Mouse (Mus musculus) bone marrow macrophage, adult 2 months (primary cell): ENCODE data around the gene Peli1. TPM values are rescaled to one million over a fixed set of nuclear protein-coding genes. Genes with fewer than 3 reads are reported as not detected.

ENCODE experiments used
- H3K27ac ChIP-seq: 2 replicates; pipeline ENCODE4 v1.5.1; 2012; ENCODE audit warnings: low read depth, low read length; ENCODE audit not compliant: insufficient read depth
- H3K4me1 ChIP-seq: 2 replicates; pipeline ENCODE4 v1.6.1; 2012; ENCODE audit warnings: low read length; ENCODE audit not compliant: control insufficient read depth, insufficient read depth
- H3K4me3 ChIP-seq: 2 replicates; pipeline ENCODE4 v1.5.1; 2012; ENCODE audit warnings: mild to moderate bottlenecking, low read length, moderate library complexity; ENCODE audit not compliant: insufficient read depth
- CTCF ChIP-seq: IDR thresholded peaks from 2 replicates; pipeline ENCODE4 v1.5.1; 2012; ENCODE audit warnings: low read depth, mild to moderate bottlenecking, low read length, moderate library complexity
- POLR2A ChIP-seq: IDR thresholded peaks from 2 replicates; pipeline ENCODE4 v1.6.1; 2012; ENCODE audit warnings: mild to moderate bottlenecking, low read depth, low read length, borderline replicate concordance
- polyA plus RNA-seq: library from polyadenylated mRNA; stranded (reverse); fragments of >200 nt; gene quantifications from 2 replicates; pipeline ENCODE4 v1.2.4, GENCODE M21; 2012; ENCODE audit not compliant: missing spikeins, insufficient read depth, insufficient read length

Gene Peli1
- polyA plus RNA-seq, 1 experiment = 28.2 TPM

DNA sequence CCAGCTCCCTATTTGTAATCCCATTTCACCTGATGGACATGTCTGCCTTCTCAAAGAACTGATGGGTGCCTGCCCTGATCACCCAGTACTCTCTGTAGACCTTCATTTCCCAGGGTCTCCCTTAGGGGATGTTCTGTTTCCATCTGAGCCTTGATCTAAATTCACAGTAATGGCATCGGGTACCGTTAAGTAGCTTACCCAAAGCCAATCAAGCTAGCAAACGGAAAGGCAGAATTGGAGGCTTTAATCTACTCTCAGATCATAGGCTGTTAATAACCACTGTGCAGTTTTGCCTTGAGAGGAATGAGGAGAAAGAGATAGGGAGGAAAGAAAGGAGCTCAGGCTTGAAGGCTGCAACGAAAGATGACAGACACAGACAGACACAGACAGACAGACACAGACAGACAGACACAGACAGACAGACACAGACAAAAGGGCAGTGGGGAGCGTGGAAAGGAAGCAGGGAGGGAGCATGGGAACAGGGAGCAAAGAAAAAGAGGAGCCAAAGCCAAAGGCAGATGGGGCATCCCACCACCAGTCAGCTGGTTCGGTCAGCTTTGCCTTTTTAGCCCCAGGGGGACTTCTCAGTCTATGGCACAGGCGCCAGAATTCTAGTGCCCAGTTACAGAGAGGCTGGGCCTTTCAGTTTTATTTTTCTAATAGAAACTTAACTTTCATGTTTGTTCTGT, 30.6 kb upstream of the Peli1 start:
- Histone ChIP-seq H3K4me3 (no peak overlapping the region), H3K4me1 (peaks cover 3% of the 10 kb centered on the region; the same call in 1 of the 2 replicates), H3K27ac (no peak overlapping the region)
- TF ChIP-seq POLR2A (no peak), CTCF (no peak)

DNA sequence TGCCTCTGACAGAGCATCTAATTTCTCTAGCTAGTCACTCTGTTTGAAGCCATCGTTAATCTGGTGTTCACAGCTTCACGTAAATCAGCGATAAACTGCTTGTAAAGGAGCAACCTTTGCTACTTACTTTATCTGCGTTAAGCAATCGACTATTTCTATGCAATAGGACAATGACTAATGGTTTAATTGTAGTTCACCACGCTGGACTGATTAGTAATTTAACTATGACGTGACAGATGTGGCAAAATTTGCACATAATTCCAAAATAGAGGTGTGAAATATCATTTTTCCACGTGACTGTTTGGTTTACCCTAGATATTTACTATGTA, 30.1 kb upstream of the Peli1 start:
- Histone ChIP-seq H3K4me1 (peaks cover 3% of the 10 kb centered on the region; the same call in 1 of the 2 replicates), H3K27ac (no peak overlapping the region), H3K4me3 (no peak overlapping the region)
- TF ChIP-seq POLR2A (no peak), CTCF (no peak)

GRCm38 (mm10) chr11:21061431-21061830, 29.7 kb upstream of the Peli1 start:
- Histone ChIP-seq H3K4me3 (no peak overlapping the region), H3K4me1 (peaks cover 3% of the 10 kb centered on the region; the same call in 1 of the 2 replicates), H3K27ac (no peak overlapping the region)
- no peak for TF ChIP-seq CTCF
- TF ChIP-seq POLR2A = no peak

DNA sequence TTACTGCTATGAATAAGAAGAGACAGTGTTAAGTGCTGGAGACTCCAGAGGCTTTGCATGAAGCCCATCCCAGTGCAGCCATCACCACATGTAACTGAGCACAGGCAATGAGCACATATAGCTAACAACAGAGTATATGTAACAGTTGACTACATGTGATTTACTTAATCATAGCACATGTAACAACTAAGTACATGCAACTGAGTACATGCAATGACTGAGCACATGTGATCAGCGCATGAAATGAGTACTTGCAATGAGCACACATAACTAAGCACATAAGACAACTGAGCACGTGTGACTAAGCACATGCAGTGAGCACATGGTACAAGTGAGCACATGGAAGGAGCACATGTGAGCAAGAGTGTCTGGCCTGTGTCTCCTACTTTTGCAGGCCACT, 29.0 kb upstream of the Peli1 start:
- Histone ChIP-seq H3K4me1 (peaks cover 3% of the 10 kb centered on the region; the same call in 1 of the 2 replicates), H3K4me3 (no peak overlapping the region), H3K27ac (no peak overlapping the region)
- TF ChIP-seq CTCF (no peak), POLR2A (no peak)

GRCm38 (mm10) chr11:21063271-21063670, 27.8 kb upstream of the Peli1 start:
- Histone ChIP-seq H3K4me3 (no peak overlapping the region), H3K4me1 (peaks cover 3% of the 10 kb centered on the region; the same call in 1 of the 2 replicates), H3K27ac (no peak overlapping the region)
- TF ChIP-seq POLR2A (no peak), CTCF (no peak)

GRCm38 (mm10) chr11:21079400-21079799, 11.7 kb upstream of the Peli1 start:
- H3K4me1 ChIP-seq = peaks cover 20% of the 10 kb centered on the region
- H3K4me3 ChIP-seq = no peak overlapping the region
- no peak overlapping the region for H3K27ac ChIP-seq
- TF ChIP-seq POLR2A (no peak), CTCF (no peak)

GRCm38 (mm10) chr11:21079851-21080362, 11.2 kb upstream of the Peli1 start:
- Histone ChIP-seq H3K4me1 (peaks cover 20% of the 10 kb centered on the region), H3K27ac (no peak overlapping the region), H3K4me3 (no peak overlapping the region)
- TF ChIP-seq CTCF (no peak), POLR2A (no peak)

DNA sequence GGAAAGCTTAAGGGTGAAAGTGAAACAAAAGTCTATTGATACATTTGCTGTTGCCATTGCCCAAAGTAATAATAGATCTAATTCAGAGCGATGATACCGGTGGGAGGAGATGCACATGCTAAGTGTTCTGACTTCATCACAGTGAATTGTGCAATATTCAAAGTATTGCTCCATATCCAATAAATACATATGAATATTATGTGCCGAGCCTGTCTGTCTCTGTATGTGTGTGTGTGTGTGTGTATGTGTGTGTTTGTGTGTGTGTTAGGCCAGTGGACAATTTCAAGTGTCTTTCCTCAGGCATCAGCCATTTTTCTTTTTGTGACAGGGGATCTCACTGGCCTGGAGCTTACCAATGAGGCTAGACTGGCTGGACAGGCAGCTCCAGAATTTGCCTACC, 9.9 kb upstream of the Peli1 start:
- Histone ChIP-seq H3K4me1 (peaks cover 20% of the 10 kb centered on the region), H3K27ac (no peak overlapping the region), H3K4me3 (no peak overlapping the region)
- TF ChIP-seq POLR2A (no peak), CTCF (no peak)

DNA sequence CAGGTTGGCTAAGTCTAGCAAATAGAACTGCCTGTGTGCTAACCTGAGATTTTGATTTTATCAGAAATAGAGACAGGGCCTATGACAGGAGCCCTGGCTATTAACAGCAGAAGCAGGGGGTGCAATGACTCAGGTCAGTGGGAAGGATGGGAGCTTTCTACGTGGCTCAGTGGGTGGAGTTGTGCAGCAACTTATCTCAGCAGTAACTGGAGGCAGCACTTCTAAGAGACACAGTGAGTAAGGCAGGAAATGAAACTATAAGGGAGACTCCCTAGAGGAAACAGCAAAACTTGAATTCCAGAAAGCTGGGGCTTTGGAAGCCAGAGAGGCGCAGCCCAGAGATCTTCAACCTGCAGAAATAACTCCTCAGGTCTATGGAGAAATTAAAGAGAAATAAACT, 8.4 kb upstream of the Peli1 start:
- Histone ChIP-seq H3K4me3 (no peak overlapping the region), H3K27ac (peak overlapping the region; percentile 21; the same call in 1 of the 2 replicates), H3K4me1 (peaks cover 20% of the 10 kb centered on the region)
- TF ChIP-seq POLR2A (no peak), CTCF (no peak)

DNA sequence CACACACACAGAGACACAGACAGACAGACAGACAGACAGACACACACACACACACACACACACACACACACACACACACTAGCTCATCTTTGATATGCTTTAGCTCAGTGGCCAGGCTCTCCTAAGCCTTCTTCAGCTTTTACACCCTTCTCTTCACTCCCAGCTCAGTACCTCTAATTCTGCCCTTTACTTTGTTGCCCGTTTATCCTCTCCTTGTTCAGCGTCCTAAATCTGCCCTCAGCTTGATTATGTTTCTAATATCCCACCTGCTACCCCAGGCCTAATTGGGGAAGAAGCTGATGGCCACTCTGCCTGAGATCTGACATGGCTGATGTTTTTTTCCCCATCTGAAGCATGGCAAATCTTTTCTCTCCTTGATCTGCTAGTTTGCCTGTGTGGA, 2.7 kb upstream of the Peli1 start:
- no peak for TF ChIP-seq POLR2A
- TF ChIP-seq CTCF = no peak
- H3K4me3 ChIP-seq = no peak overlapping the region
- H3K4me1 ChIP-seq = peaks cover 10% of the 10 kb centered on the region
- H3K27ac ChIP-seq = no peak overlapping the region

- TF ChIP-seq CTCF (no peak), POLR2A (no peak)
- H3K4me1 ChIP-seq = peaks cover 13% of the 10 kb centered on the region
- no peak overlapping the region for H3K4me3 ChIP-seq
- H3K27ac ChIP-seq = no peak overlapping the region
These were observed 1.5 kb upstream of the Peli1 start for GRCm38 (mm10) chr11:21089571-21089970.
